ENCODE assay signal across 8 mouse cellular contexts in genomic region chr2:129065437-129066282, GRCm38 (mm10). TPM values are rescaled to one million over a fixed set of nuclear protein-coding genes. Genes with fewer than 3 reads are reported as not detected.
DNase-seq lines count a peak whose midpoint lies in the region; ATAC-seq lines count a peak whose summit lies in the region.

Gene Ttl (plus strand): TSS chr2:129065942.

- no peaks in the 10 kb centered on the region for H3K27me3 ChIP-seq in hindbrain, embryonic 12.5 days

- H3K9ac ChIP-seq in hindbrain, embryonic 12.5 days, result peak within 1 kb of the TSS; percentile 91

- H3K9me3 ChIP-seq in hindbrain, embryonic 12.5 days (replicated peaks), result no peaks in the 10 kb centered on the region

- peaks cover 18% of the 10 kb centered on the region for H3K4me1 ChIP-seq in hindbrain, embryonic 12.5 days

- whole genome bisulfite sequencing in hindbrain, embryonic 12.5 days, result 1% methylated on average over 58 of the region's 62 CpGs

- ATAC-seq in hindbrain, embryonic 12.5 days (ENCODE audit: low FRiP score), result peak; percentile 94

- H3K27ac ChIP-seq in hindbrain, embryonic 12.5 days, result peak within 1 kb of the TSS; percentile 91

- DNase-seq in WW6 (ENCODE audit: low read depth, low spot score), result peak; percentile 36
- DNase-seq in cerebellum, postnatal 14 days, result peak; percentile 84 to 90
- peak; percentile 27 to 62 for DNase-seq in frontal cortex, postnatal 14 days (ENCODE audit: low spot score in 2 of 2)
- peak; percentile 69 to 74 for DNase-seq in layer of hippocampus, postnatal 25 days (ENCODE audit: extremely low spot score in 1 of 2, low spot score in 1 of 2)
- peak; percentile 82 for DNase-seq in lung, postnatal 14 days
- DNase-seq in ovary, postnatal 36 days (ENCODE audit: low spot score), result peak; percentile 83
- peak; percentile 84 for DNase-seq in thymus, postnatal 14 days

- H3K36me3 ChIP-seq in hindbrain, embryonic 12.5 days, result 0 out of 2 replicates have a peak, but pooled peaks cover 13% of the 10 kb centered on the region

- H3K4me3 ChIP-seq in hindbrain, embryonic 12.5 days, result peak within 1 kb of the TSS; percentile 91

- peak within 1 kb of the TSS; percentile 71 for H3K4me2 ChIP-seq in hindbrain, embryonic 12.5 days (replicated peaks)

RNA-seq across cellular contexts. Expression of gene Ttl, which starts in this region (rescaled TPM):
- 23.4 and 24.1 TPM in 2 replicates for polyA plus RNA-seq in hindbrain, embryonic 12.5 days (2016; fragmentation: Nextera tagmentation; extraction: Ambion mirVana)
- 10 to 100 TPM; 32.8 to 35.2 TPM for total RNA-seq in layer of hippocampus, postnatal 25 days (2021)

Comparison
In these comparisons a context has a peak if more than half of its experiments do, and no peak if none do; other contexts are left out.
1. Peak in every context shown above with its lines: DNase-seq, ATAC-seq, H3K4me3 ChIP-seq and H3K27ac ChIP-seq.
2. DNase-seq: peak in every context shown above with its lines; median percentile 87 in cerebellum, postnatal 14 days; 84 in thymus, postnatal 14 days; 83 in ovary, postnatal 36 days; 82 in lung, postnatal 14 days; 72 in layer of hippocampus, postnatal 25 days; 44 in frontal cortex, postnatal 14 days; 36 in WW6.